Mouse (Mus musculus) urinary bladder, postnatal 36 days (tissue): ENCODE results near the gene Kcnn3.

Source experiments
- DNase-seq, 2 experiments: peaks; one replicate each; pipeline ENCODE4 v3.0.0; 2022; ENCODE audit warnings: low spot score in 2 of 2, mixed read lengths in 1 of 2

The Kcnn3 gene

GRCm38 (mm10) chr3:89664808-89665207, 144.8 kb downstream of the Kcnn3 start:
- DNase-seq: no peak

DNA sequence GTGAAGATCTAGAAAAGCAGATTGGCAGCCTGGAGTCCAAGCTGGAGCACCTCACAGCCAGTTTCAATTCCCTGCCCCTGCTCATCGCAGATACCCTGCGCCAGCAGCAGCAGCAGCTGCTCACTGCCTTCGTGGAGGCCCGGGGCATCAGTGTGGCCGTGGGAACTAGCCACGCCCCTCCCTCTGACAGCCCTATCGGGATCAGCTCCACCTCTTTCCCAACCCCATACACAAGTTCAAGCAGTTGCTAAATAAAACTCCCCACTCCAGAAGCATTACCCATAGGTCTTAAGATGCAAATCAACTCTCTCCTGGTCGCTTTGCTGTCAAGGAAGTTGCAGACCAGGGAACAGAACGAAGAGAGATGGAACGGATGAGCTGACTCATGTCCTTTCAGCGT, 147.2 kb downstream of the Kcnn3 start:
- DNase-seq: no peak

GRCm38 (mm10) chr3:89671334-89671733, 151.4 kb downstream of the Kcnn3 start:
- no peak for DNase-seq

DNA sequence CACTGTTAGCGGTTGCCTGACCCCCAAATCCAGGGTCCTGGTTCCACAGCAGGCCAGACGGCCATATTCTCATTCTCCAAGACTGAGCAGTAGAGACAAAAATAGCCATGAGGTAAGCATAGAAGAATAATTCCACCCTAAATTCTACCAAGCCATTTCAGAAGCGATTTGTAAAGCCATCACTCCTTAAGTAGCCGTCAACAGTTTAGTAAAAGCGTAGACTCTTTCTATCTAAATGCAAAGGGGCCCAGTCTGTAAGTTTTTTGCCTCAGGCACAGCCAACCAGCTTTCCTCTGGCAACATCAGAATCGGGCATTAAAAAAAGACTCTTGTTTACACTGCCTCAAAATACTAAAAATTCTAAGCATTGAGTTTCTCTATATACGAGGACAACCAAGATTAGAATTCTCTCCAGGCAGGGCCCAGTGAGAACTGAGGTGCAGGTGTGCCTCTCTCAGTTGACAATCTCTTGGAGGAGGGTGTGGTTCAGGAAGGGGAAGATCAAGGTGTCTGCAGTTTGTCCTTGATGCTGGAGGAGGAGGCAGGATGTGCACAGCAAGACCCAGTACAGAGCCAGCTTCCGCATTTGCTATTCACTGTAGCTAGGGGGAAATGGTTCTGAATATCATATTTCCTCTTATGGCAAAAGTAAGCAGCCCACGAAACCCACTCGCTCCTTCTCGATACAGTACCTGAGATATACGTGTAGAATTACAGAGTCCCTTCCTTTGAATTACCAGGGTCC, 152.8 kb downstream of the Kcnn3 start:
- no peak for DNase-seq

- no peak for DNase-seq
Observed at GRCm38 (mm10) chr3:89677617-89678016, 157.7 kb downstream of the Kcnn3 start.

GRCm38 (mm10) chr3:89686031-89686430, 166.1 kb downstream of the Kcnn3 start:
- DNase-seq: no peak

DNA sequence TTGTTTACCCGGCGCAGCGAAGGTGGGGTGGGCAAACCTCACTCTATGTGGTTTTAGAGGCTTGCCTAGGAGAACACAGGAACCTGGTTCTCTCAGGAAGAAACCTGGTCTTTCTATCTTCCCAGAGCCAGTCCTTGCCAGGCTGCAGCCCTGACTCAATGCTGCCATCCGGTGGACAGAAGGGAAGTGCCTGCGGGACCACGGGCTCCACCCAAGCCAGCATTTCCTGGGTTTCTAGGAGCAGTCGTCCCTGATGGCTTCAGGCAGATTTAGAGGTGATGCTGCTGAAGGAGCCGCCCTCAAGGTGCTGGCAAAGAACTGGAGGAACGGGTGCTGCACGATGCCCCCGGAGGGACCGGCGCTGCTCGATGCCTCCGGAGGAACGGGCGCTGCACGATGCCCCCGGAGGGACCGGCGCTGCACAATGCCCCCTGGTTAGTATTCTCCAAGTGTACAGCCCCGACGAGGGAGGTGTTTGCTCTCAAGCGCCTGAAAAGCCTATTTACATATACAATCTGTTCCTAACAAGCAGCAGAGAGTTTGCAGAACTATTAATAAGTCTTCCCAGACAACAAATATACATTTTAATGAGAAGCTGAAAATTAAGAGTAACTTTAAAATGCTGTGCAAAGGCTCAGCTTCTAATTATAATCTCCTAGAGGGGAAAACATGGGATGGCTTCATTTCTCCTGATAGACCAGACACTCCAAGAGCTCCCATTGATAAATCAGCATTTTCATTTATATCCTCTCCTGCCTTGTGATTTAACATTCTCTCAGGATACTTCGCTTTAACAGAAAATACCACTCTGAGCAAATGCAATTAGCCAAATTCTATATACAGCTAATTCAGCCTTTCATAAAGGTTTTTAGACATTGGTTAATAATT, 169.0 kb downstream of the Kcnn3 start:
- peak; percentile 84 to 86 for DNase-seq

DNA sequence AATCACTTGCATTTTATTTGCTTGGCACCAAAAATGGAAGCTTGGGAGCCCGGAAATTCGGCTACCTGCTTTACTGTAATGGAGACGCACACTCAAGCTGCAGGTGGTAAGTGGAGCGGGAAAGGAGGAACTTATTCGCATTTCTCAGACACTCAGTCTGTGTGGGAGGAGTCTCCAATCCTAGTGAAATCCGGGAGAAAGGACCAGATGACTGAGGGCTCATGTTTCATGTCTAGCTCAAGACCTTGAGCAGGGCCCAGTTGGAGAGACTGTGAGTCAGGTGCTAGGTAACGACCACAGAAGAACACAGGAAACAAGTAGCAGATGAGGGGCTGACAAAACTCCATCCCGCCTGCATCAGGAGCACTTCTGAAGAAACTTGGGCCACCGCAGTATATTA, 171.8 kb downstream of the Kcnn3 start:
- DNase-seq: no peak

GRCm38 (mm10) chr3:89696152-89696821, 176.3 kb downstream of the Kcnn3 start:
- no peak for DNase-seq

GRCm38 (mm10) chr3:89698958-89699357, 179.0 kb downstream of the Kcnn3 start:
- no peak for DNase-seq

DNA sequence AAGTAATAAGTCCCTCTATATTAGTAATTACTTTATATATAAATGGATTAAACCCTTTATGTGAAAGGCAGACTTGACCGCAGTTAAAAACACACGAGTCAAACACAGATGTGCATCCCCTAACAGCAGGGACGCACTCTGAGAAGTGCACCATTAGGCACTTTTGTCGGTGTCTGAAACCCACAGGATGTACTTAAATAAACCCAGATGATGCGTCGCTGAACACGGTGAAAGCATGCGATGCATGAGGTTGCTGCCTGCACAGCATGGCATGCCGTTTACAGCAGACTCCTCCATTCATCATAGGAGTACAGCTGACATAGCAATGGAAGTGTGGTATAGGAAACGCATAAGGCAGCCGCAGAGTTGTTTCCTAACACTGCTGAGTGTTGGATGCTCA, 180.5 kb downstream of the Kcnn3 start:
- no peak for DNase-seq

DNA sequence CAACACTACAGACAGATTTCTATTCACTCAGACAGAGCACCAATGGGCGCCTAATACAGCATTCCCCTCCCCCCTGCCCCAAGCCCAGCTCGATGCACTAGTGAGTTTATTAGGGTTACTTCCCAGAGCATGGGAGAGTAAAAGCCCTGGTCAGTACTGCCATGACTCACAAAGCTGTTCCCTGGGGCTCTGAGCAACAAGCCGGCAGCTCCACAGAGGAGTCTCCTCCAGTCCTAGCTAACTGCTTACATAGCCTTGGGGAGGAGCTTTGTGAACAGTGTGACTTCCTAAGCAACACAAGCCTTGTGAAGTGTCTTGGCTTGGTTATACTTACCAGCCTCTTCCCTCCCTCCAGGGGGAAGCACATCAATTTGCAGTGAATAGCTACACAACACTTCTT, 183.6 kb downstream of the Kcnn3 start:
- DNase-seq: no peak

DNA sequence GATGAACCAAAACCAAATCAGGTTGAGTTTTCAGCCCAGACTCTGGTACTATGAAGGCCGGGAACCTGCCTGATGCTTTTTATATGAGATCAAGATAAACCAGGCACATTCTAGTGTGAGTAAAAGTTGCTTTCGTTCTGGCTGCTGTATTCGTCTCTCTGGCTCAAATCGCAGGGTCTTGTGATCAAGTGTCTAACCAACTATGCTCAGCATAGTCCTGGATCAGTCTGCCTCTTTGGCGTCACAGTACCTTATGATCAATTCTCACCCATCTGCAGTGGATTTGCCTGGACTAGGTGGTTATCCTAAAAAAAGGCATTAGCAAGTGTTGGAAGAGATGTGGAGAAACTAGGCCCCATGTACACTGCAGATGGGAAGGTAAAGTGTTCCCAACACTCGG, 184.1 kb downstream of the Kcnn3 start:
- DNase-seq: no peak

GRCm38 (mm10) chr3:89714359-89715206, 194.6 kb downstream of the Kcnn3 start, which contains the start of gene Adar:
TSS of gene Adar (plus strand) at chr3:89715022.
- peak; percentile 61 to 71 for DNase-seq

GRCm38 (mm10) chr3:89715207-89715966, 195.4 kb downstream of the Kcnn3 start:
- DNase-seq: peak; percentile 9 to 23

- no peak for DNase-seq
Observed at GRCm38 (mm10) chr3:89715967-89716256, 195.9 kb downstream of the Kcnn3 start.

DNA sequence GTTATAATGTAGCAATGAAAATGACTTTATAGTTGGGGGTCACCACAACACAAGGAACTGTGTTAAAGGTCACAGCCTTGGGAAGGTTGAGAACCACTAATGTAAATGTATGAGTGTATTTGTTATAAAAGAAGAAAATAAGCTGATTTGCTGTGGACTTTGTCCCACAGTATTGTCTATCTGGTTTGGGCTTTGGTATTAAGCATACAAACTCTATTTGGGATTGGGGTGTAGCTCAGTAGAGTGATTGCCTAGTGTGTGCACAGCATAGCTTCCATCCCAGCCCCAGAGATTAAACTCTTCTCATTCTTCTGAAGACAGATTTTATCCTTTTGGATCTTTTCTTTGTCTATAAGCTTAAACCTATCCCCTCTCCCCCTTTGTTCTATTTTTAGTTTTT, 202.1 kb downstream of the Kcnn3 start:
- no peak for DNase-seq

DNA sequence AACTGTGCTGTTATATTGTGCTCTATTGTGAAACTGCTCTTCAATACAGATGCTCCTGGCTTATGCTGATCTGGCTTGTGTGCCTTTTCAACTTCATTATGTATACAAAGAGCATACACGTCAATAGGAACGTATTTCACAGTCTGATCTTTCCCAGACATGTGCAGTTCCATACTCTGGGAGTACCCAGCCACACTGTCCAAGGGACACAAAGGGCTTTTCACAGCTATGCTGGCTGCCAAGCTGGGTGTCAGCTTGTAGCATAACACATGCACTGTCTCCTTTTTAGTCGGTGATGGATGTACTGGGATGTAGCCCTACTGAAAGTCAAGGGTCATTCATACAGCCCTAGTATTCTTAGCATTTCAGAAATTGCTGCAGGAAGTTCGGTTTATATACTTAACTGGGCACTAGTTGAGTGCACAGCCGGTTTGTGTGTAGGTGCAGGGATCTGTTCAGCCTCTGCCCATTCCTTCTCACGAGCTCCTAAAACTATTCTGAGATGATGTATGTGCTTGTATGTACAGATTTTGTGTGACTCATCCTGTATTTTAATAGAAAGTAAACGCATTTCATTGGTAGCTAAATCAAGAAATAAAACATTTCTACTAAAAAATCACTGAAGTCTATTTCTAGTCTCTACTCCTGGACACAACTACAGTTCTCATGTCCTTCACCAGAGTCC, 203.6 kb downstream of the Kcnn3 start:
- no peak for DNase-seq
